Mouse (Mus musculus) midbrain, embryonic 13.5 days (tissue): Measurements from ENCODE around the gene Cdk5r2. TPM values are rescaled to one million over a fixed set of nuclear protein-coding genes. Genes with fewer than 3 reads are reported as not detected.
"Not testable (repeated sequence)": the region's sequence is repeated elsewhere in the genome, so short reads cannot be mapped to it uniquely, and the experiment has no call there.

ENCODE experiments used
- ATAC-seq: fragments of 200-750 bp; cut with Nextera tagmentation; 2 replicates; pipeline ENCODE4 v1.8.0; 2017; ENCODE audit warnings: mild to moderate bottlenecking, moderate TSS enrichment, moderate library complexity
- H3K27ac ChIP-seq: fragments of 300-500 bp; sonication (generic); 2 replicates; pipeline ENCODE4 v1.5.1; 2015; ENCODE audit warnings: inconsistent platforms, mild to moderate bottlenecking, moderate library complexity
- H3K27me3 ChIP-seq: fragments of 300-500 bp; sonication (generic); 2 replicates; pipeline ENCODE4 v1.6.1; 2015; ENCODE audit warnings: mild to moderate bottlenecking, inconsistent platforms
- H3K36me3 ChIP-seq: fragments of 300-500 bp; sonication (generic); 2 replicates; pipeline ENCODE4 v1.6.1; 2015; ENCODE audit warnings: mild to moderate bottlenecking, inconsistent platforms
- H3K4me1 ChIP-seq: fragments of 300-500 bp; sonication (generic); replicated peaks from 2 replicates; pipeline ENCODE4 v1.6.1; 2015; ENCODE audit warnings: inconsistent platforms
- H3K4me2 ChIP-seq: fragments of 300-500 bp; sonication (generic); replicated peaks from 2 replicates; pipeline ENCODE4 v1.6.1; 2015; ENCODE audit warnings: moderate library complexity, mild to moderate bottlenecking, inconsistent platforms
- H3K4me3 ChIP-seq: fragments of 300-500 bp; sonication (generic); replicated peaks from 2 replicates; pipeline ENCODE4 v1.5.1; 2015; ENCODE audit warnings: mild to moderate bottlenecking, inconsistent platforms
- H3K9ac ChIP-seq: fragments of 300-500 bp; sonication (generic); replicated peaks from 2 replicates; pipeline ENCODE4 v1.6.1; 2015; ENCODE audit warnings: mild to moderate bottlenecking, inconsistent platforms
- H3K9me3 ChIP-seq: fragments of 300-500 bp; sonication (generic); 2 replicates; pipeline ENCODE4 v1.6.1; 2016; ENCODE audit warnings: mild to moderate bottlenecking, inconsistent platforms
- WGBS: fragments of 180-500 bp; shearing (Covaris S2); methylation state at CpG from one replicate; pipeline ENCODE4 v1.1.7; 2015; 5-methylcytosine and 5-hydroxymethylcytosine counted together
- polyA plus RNA-seq: library from polyadenylated mRNA; unstranded; fragments of >200 nt; fragmentation: Nextera tagmentation; extraction: Ambion mirVana; gene quantifications from 2 replicates; pipeline ENCODE4 v1.2.1, GENCODE M21; 2015

Gene Cdk5r2
- 4.8 and 7.1 TPM in 2 replicates for polyA plus RNA-seq

DNA sequence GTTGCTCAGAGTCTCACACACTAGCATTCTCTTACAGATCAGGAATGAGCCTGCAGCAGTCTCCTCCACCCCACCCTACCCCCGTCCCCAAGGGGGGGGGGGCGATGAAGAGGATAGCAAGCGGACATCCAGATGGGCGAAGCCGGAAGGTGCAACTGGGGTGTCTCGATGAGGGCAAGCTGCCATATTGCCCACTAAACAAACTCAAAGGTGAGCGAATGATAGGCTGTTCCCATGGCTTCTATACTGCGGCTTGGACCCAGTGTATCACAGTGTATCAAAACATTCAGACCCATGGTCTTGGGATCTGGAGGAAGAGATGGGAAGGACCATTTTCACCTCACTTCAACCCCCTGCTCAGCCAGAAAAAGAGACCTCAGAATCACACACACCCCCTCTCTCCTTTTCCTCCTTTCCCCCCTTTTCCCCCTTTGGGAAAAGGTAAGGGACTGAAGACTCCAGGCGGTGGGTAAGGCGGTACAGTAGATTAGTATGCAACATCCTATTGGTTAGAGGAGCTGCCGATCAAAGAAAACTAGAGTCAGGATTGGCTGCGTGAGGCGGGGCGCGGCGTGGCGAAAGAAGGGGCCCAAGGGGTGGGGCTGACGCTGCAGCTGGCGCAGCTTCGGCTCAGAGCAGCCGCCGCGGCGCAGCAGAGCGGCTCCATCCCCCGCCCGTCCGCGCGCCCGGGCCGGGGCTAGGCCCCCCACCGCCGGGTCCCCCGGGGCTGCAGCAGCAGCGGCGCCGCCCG is at the start of gene Cdk5r2:
Gene Cdk5r2, plus strand, starts transcription at position 629 of the 751 bp plus-strand sequence.
- 2% methylated on average over 31 of the region's 39 CpGs for WGBS
- peak within 1 kb of the TSS; percentile 93 for H3K4me2 ChIP-seq
- no peaks in the 10 kb centered on the region for H3K9me3 ChIP-seq
- H3K27me3 ChIP-seq: no peaks in the 10 kb centered on the region
- peaks cover 74% of the 10 kb centered on the region for H3K4me1 ChIP-seq
- H3K36me3 ChIP-seq: no peaks in the 10 kb centered on the region
- peak; percentile 81 for ATAC-seq
- peak within 1 kb of the TSS; percentile 98 for H3K9ac ChIP-seq
- peak within 1 kb of the TSS; percentile 90 for H3K27ac ChIP-seq
- peak within 1 kb of the TSS; percentile 89 for H3K4me3 ChIP-seq

DNA sequence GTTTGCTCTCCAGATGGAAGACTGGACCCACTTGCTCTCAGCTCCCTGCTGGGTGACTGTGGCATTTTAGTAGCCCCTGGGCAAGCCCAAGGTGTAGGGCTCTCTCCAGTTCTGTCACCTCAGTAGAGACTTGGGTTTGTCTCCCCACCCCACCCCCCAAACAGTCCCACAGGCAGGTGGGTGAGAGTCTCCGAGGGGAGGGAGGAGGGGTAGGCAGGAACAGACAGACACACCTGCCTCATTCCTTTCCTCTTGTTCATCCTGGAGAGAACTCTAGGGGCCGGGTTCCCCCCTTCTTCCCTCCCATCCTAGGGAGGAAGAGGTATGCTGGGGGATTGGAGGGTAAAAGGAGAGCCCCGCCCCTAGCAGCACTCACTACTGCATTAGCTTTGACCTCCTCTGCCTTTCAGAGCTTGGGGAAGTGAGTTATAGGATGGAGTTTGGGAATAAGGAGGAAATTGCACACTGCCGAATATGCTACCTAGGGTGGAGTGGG is 49.3 kb upstream of the Cdk5r2 start:
- H3K4me3 ChIP-seq: no peak overlapping the region
- ATAC-seq: no peak
- no peak overlapping the region for H3K27ac ChIP-seq
- no peaks in the 10 kb centered on the region for H3K9me3 ChIP-seq
- H3K27me3 ChIP-seq: peaks cover 83% of the 10 kb centered on the region
- no peak overlapping the region for H3K9ac ChIP-seq
- H3K4me1 ChIP-seq: peaks cover 63% of the 10 kb centered on the region
- 23% methylated on average over 4 of the region's 4 CpGs for WGBS
- no peak overlapping the region for H3K4me2 ChIP-seq
- no peaks in the 10 kb centered on the region for H3K36me3 ChIP-seq

DNA sequence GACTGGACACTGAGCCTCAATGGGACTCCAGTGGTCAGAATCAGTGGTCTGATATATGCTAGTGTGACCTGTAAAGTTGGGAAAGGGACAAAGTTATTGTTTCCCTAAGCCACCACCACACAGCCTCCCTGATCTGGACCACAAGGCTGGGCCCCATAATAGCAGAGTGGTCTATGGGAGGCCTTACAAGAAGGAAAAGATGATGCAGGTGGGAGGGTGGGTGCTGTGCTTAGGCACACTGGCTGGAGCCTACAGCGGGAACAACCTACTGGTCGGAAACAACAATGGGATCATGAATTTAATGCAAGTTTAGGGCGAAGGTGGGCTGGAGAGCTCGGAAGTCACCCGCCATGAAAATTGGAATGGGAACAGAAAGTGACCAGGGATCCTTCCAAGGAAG is 48.9 kb upstream of the Cdk5r2 start:
- H3K4me2 ChIP-seq: peak overlapping the region; percentile 65; the same call in 1 of the 2 replicates
- no peak for ATAC-seq
- no peak overlapping the region for H3K9ac ChIP-seq
- no peaks in the 10 kb centered on the region for H3K9me3 ChIP-seq
- no peak overlapping the region for H3K4me3 ChIP-seq
- H3K27me3 ChIP-seq: peaks cover 79% of the 10 kb centered on the region
- no peaks in the 10 kb centered on the region for H3K36me3 ChIP-seq
- H3K4me1 ChIP-seq: peaks cover 58% of the 10 kb centered on the region
- 8% methylated on average over 5 of the region's 5 CpGs for WGBS
- no peak overlapping the region for H3K27ac ChIP-seq

DNA sequence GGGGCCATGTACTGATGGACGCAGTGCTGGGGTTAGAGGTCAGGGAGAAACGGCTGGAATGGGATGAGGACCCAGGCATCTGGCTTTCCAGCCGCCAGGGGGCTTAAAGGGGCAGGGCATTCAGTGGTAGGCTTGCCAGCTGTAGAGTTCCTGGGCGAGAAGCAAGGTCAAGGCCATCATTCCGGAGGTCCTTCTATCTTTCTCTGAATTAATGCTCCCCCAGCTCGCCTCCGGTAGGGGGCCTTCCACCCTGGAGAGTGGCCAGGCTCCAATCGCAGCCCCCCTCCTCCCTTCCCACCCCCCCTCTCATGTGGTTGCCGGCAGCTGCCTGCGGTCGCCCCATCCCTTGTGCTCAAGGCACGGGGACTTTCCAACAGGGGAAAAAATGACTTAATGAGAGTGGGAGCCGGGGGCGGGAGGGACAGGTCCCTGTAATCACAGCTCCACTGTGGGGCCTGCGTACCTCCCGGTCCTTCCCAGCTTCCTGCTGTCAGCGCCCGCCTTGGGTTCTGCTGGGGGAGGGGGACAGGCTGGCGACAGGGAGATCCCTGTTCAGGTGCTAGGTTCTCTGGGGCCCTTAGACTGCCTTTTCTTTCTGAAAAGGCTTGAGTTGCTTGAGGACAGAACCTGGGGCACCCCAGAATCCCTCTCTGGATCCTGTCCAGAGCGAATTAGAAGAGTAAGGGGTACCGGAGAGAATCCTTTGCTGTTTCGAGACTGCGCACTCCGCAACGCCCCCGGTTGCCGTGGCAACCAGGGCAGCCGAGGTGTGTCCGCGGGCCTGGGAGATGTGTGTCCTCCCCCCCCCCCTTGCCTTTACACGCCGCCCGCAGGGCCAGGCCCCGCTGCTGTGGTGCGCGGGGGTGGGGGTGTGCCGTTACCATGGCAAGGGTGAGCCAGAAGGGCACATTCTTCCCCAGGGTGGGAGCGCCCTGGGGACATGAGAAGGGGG is 48.1 kb upstream of the Cdk5r2 start:
- H3K9me3 ChIP-seq: no peaks in the 10 kb centered on the region
- peaks cover 72% of the 10 kb centered on the region for H3K27me3 ChIP-seq
- peak overlapping the region; percentile 36 for H3K4me3 ChIP-seq
- H3K4me2 ChIP-seq: peak overlapping the region; percentile 65
- peak overlapping the region; percentile 55 for H3K9ac ChIP-seq
- H3K36me3 ChIP-seq: no peaks in the 10 kb centered on the region
- WGBS: under 1% methylated on average over 38 of the region's 38 CpGs
- H3K4me1 ChIP-seq: peaks cover 56% of the 10 kb centered on the region
- H3K27ac ChIP-seq: peak overlapping the region; percentile 62
- ATAC-seq: peak; percentile 43

DNA sequence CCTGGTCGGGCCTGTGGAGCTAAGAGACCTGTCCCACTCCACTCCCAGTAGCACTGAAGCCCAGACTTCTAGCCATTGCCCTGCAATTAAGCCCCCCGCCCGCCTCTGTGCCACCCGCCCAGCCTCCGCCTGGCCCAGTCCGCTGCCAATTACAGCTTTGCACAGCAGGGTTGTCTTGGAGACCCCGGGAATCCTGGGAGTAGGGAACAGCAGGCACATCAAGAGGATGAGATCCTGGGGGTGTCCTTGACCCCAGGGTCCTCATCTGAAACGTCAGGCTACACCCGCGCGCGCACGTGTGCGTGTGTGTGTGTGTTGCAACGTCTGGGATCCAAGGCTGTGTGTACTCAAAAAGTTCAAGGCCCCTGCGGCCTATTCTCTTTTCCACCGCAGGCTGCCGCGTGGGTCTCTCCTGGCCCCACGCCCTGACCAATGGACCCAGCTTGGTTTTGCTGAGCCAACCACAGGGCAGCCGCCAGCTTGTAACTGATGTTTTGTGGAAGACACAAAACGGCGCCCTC is 47.1 kb upstream of the Cdk5r2 start:
- peak overlapping the region; percentile 65 for H3K4me2 ChIP-seq
- peaks cover 54% of the 10 kb centered on the region for H3K4me1 ChIP-seq
- 0 out of 2 replicates have a peak overlapping the region, but pooled peaks have one; percentile 44 for H3K27ac ChIP-seq
- ATAC-seq: peak; percentile 31
- H3K36me3 ChIP-seq: no peaks in the 10 kb centered on the region
- H3K9me3 ChIP-seq: no peaks in the 10 kb centered on the region
- no peak overlapping the region for H3K9ac ChIP-seq
- peak overlapping the region; percentile 36 for H3K4me3 ChIP-seq
- 3% methylated on average over 23 of the region's 23 CpGs for WGBS
- H3K27me3 ChIP-seq: peaks cover 62% of the 10 kb centered on the region

DNA sequence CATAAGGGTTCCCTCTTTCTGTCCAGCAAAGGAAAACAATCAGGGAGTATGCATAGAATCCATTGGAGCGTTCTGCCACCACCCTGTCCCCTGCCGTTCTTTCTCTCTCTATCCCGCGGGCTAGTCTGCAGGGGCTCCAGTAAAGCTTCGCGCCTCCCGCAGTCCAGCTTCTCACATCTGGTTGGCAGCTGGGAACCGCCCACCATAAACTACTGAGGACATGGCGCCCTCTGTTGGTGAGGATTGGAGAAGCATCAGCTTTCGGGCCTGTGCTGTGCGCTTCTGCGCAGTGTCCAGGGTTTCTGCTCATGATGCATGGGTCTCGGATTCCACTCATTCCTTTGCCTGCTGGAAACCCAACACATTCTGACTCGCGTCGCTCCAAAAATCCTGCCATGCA is 46.7 kb upstream of the Cdk5r2 start:
- peaks cover 58% of the 10 kb centered on the region for H3K27me3 ChIP-seq

GRCm38 (mm10) chr1:74809007-74809406 is 45.7 kb upstream of the Cdk5r2 start:
- Histone ChIP-seq H3K27me3 (peaks cover 56% of the 10 kb centered on the region), H3K27ac (no peak overlapping the region), H3K9me3 (no peaks in the 10 kb centered on the region), H3K9ac (no peak overlapping the region), H3K36me3 (no peaks in the 10 kb centered on the region), H3K4me2 (no peak overlapping the region), H3K4me3 (no peak overlapping the region), H3K4me1 (peaks cover 40% of the 10 kb centered on the region)
- no peak for ATAC-seq
- WGBS: 67% methylated on average over 10 of the region's 10 CpGs

More for the DNA sequence above, 46.7 kb upstream of the Cdk5r2 start:
- Histone ChIP-seq H3K27ac (no peak overlapping the region), H3K4me3 (peak overlapping the region; percentile 36; the same call in 1 of the 2 replicates), H3K9ac (no peak overlapping the region), H3K9me3 (no peaks in the 10 kb centered on the region), H3K4me1 (peaks cover 49% of the 10 kb centered on the region), H3K36me3 (no peaks in the 10 kb centered on the region), H3K4me2 (peak overlapping the region; percentile 65)
- WGBS: 0% methylated on average over 16 of the region's 16 CpGs
- peak; percentile 73 for ATAC-seq

DNA sequence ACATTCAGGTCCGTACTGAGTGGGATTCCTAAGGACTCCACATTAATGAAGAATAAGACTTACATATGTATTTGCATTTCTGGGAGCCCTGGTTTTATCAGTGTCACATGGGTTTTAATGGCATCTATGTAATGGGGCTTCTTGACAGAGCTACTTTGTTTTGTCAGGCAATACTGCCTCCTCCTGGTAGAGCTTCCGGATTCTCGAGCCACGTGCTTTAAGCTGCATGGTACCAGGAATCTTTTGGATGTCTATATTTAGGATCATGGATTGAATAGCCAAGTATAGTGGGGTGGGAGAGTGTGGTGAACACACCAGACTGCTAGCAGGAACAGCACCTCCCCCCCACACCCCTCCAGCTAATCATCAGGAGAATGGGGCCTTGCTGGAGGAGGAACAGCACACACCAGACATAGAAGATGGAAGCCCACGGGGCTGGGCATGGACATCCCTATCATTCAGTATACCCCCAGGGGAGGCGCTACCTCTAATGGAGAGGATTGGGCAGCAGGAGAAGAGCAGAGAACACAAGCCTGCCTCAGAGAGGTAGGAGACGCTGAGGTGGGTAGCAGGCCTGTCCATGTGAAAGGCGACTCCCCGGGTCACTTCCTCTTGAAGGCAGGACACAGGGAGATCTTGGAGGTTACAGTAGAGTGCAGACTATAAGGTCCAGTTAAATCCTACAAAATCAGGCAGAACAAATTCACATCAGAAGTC is 39.6 kb upstream of the Cdk5r2 start:
- 77% methylated on average over 9 of the region's 9 CpGs for whole genome bisulfite sequencing
- Histone ChIP-seq H3K4me3 (no peak overlapping the region), H3K27ac (no peak overlapping the region), H3K4me1 (peaks cover 9% of the 10 kb centered on the region), H3K9me3 (no peaks in the 10 kb centered on the region), H3K4me2 (no peak overlapping the region), H3K9ac (no peak overlapping the region), H3K36me3 (no peaks in the 10 kb centered on the region), H3K27me3 (peaks cover 8% of the 10 kb centered on the region; the same call in 1 of the 2 replicates)
- no peak for ATAC-seq

DNA sequence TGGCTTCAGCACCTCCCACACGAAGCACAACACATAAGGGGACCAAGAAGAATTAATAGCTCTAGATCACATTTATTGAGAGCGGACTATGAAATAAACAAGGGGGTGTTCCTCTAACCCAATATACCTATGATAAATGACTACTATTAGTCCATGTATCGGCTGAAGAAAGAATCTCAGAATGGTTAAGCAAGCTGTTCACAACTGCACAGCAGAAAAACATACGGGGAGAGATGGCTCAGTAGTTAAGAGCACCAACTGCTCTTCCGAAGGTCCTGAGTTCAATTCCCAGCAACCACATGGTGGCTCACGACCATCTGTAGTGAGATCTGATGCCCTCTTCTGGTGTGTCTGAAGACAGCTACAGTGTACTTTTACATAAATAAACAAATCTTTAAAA is 38.8 kb upstream of the Cdk5r2 start:
- H3K27ac ChIP-seq, H3K9ac ChIP-seq, H3K27me3 ChIP-seq, ATAC-seq, H3K4me2 ChIP-seq, H3K4me3 ChIP-seq, H3K9me3 ChIP-seq, H3K4me1 ChIP-seq, H3K36me3 ChIP-seq: not testable (repeated sequence)
- WGBS: 86% methylated on average over 6 of the region's 6 CpGs

- Histone ChIP-seq H3K9ac (peak overlapping the region; percentile 85), H3K4me3 (peak overlapping the region; percentile 71), H3K4me2 (peak overlapping the region; percentile 66), H3K36me3 (no peaks in the 10 kb centered on the region), H3K9me3 (no peaks in the 10 kb centered on the region), H3K27me3 (0 out of 2 replicates have a peak, but pooled peaks cover 8% of the 10 kb centered on the region), H3K4me1 (peaks cover 9% of the 10 kb centered on the region), H3K27ac (peak overlapping the region; percentile 95)
- WGBS: 5% methylated on average over 38 of the region's 38 CpGs
- peak; percentile 92 for ATAC-seq
Measured at GRCm38 (mm10) chr1:74816612-74817199, 38.0 kb upstream of the Cdk5r2 start.

DNA sequence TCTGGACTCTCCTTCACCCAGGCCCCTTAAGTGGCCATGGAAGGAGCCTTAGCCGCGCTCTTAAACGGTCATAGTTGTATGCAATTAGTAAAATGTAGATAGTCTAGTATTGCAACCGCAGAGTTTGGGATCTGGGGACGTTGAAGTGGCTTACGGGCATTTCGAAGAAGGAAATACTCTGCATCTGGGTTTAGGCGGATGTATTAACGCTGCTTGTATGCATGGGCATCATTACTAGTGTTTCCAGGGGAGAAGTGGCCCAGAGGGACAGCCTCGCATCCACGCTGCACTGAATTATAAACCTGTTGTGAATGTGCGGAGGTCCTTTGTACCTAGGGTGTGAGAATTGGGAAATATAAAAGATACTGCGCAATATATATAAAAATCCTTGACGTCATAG is 37.5 kb upstream of the Cdk5r2 start:
- Histone ChIP-seq H3K4me1 (peaks cover 9% of the 10 kb centered on the region), H3K9ac (peak overlapping the region; percentile 85), H3K27ac (peak overlapping the region; percentile 95), H3K36me3 (no peaks in the 10 kb centered on the region), H3K4me2 (peak overlapping the region; percentile 66), H3K27me3 (0 out of 2 replicates have a peak, but pooled peaks cover 8% of the 10 kb centered on the region), H3K9me3 (no peaks in the 10 kb centered on the region), H3K4me3 (peak overlapping the region; percentile 71)
- 12% methylated on average over 14 of the region's 14 CpGs for WGBS
- ATAC-seq: peak; percentile 40
